Mouse (Mus musculus): Measurements from ENCODE around the gene Atp9a. TPM values are rescaled to one million over a fixed set of nuclear protein-coding genes. Genes with fewer than 3 reads are reported as not detected.

Atp9a gene
- polyA plus RNA-seq, 1 experiment from 2014 or later: 60.4 TPM

DNA sequence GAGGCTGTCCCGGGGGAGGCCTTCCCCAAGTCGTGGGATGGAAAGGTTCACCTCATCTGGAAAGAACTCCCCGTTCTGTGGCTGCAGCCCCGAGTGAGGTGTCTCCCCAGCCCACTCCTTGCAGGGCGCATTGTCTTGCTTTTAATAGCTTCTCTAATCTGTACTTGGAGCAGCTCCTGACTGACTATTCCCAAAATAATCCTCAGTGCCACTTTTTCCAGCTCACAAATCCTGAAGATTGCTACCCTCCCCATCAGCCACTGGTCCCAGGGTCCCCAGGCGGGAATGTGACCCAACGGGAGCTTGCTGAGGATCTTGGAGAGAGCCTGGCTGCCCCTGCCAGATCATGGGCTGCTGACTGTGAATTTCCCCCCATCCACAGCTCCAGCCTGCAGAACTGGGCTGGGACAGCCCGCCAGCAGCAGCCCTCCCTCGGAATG, 134.1 kb downstream of the Atp9a start:
- no peak overlapping the region for H3K4me2 ChIP-seq
- no peak overlapping the region for H3K9ac ChIP-seq
- H3K36me3 ChIP-seq: no peaks in the 10 kb centered on the region
- H3K9me3 ChIP-seq: no peaks in the 10 kb centered on the region
- no peak overlapping the region for H3K4me3 ChIP-seq
- WGBS: 71% methylated on average over 9 of the region's 9 CpGs
- ATAC-seq (ENCODE audit: low FRiP score): no peak
- H3K27ac ChIP-seq: no peak overlapping the region
- peaks cover 24% of the 10 kb centered on the region for H3K4me1 ChIP-seq (replicated peaks)
- H3K27me3 ChIP-seq: peaks cover 42% of the 10 kb centered on the region

DNA sequence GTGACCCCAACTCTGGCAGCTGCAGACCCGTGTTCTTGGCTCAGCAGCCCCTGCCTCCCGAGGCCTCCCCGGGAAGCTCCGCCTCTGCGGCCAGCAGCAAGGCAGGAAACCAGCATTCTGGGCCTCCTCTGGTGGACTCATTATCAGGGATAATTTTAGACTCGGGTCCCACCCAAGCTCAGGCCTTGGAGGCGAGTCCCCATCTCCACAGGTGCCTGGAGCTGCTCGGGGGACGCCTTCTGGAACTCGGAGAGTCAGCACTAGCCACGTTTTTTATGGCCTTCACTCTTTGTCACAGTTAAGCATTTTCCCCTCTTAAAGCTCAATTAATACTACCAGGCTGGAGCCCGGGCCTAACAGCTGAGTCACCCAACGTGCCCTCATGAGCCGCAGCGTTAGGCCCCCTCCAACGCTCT, 137.5 kb downstream of the Atp9a start:
- WGBS: 52% methylated on average over 16 of the region's 16 CpGs
- Histone ChIP-seq H3K4me1 (replicated peaks) (peaks cover 50% of the 10 kb centered on the region), H3K36me3 (no peaks in the 10 kb centered on the region), H3K27ac (no peak overlapping the region), H3K9ac (no peak overlapping the region), H3K9me3 (no peaks in the 10 kb centered on the region), H3K4me3 (no peak overlapping the region), H3K27me3 (peaks cover 61% of the 10 kb centered on the region), H3K4me2 (no peak overlapping the region)
- ATAC-seq (ENCODE audit: low FRiP score): no peak

DNA sequence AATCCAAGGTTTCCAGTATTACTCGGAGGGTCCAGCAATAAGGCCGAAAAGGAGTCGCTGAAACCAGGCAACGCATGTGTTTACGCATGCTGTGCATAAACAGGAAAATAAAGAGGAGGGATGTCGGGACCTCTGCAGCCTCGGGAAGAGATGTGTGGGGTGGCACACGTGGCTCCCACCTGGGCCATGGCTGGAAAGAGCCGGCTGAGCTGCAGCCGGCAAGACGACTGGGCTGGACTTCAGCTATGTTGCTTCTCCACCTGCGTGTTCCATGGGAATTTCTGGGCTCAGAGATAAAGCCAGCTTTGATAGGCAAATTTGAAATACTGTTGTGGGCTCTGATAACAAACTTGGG, 139.8 kb downstream of the Atp9a start:
- Histone ChIP-seq H3K27ac (no peak overlapping the region), H3K9ac (no peak overlapping the region), H3K36me3 (no peaks in the 10 kb centered on the region), H3K4me1 (replicated peaks) (peaks cover 49% of the 10 kb centered on the region), H3K27me3 (peaks cover 78% of the 10 kb centered on the region), H3K4me3 (0 out of 2 replicates have a peak overlapping the region, but pooled peaks have one; percentile 54), H3K4me2 (peak overlapping the region; percentile 86; the same call in 1 of the 2 replicates), H3K9me3 (no peaks in the 10 kb centered on the region)
- no peak for ATAC-seq (ENCODE audit: low FRiP score)
- 24% methylated on average over 12 of the region's 12 CpGs for WGBS

DNA sequence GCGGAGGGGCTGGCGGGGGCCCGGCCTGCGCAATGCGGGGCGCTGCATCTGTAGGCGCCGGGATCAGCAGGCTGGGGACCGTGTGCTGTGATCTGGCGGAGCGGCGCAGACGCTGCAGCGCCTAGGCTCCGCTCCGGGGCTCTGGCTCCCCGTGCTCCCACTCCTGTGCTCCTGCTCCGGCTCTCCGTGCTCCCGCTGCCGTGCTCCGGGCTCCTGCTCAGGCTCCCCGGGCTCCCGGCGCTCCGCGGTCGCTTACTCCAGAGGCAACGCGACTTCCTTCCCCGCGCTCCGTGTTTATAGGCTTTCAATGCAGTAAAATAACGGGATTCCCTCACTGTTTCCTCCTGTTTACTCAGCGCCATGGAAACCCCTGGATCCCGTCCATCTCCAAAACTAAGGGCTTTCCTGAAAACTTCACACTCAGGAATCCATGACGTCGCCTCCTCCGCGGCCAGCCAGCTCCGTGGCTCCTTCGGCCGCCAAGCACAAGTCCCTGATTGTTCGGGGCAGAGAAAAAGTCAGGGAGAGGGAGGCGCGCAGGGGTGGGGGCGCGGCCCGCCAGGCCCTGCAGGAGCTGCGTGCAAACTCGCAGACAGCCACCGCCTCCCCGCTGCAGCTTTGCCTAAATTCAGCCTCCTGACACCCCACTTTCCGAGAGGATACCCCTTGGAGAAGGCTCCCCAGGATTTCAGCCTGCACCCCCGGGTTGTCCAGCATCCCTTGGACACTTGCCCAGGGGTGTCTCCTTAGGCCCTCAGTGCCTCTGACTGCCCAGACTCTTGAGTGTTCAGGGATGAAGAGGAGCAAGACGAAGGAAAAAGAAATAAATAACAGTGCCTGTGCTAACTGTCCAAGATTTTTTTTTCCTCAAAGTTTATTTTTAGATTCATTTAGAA, 140.5 kb downstream of the Atp9a start, which contains the start of gene Nfatc2:
Nfatc2 (minus strand) TSS at position 167 of the 896 bp plus-strand sequence.
- Histone ChIP-seq H3K9ac (peak within 1 kb of the TSS; percentile 75), H3K4me1 (replicated peaks) (peaks cover 49% of the 10 kb centered on the region), H3K36me3 (no peaks in the 10 kb centered on the region), H3K4me3 (peak within 1 kb of the TSS; percentile 54), H3K4me2 (peak within 1 kb of the TSS; percentile 86), H3K27me3 (peaks cover 82% of the 10 kb centered on the region), H3K27ac (peak within 1 kb of the TSS; percentile 77), H3K9me3 (no peaks in the 10 kb centered on the region)
- WGBS: 1% methylated on average over 56 of the region's 56 CpGs
- ATAC-seq (ENCODE audit: low FRiP score): peak; percentile 81

DNA sequence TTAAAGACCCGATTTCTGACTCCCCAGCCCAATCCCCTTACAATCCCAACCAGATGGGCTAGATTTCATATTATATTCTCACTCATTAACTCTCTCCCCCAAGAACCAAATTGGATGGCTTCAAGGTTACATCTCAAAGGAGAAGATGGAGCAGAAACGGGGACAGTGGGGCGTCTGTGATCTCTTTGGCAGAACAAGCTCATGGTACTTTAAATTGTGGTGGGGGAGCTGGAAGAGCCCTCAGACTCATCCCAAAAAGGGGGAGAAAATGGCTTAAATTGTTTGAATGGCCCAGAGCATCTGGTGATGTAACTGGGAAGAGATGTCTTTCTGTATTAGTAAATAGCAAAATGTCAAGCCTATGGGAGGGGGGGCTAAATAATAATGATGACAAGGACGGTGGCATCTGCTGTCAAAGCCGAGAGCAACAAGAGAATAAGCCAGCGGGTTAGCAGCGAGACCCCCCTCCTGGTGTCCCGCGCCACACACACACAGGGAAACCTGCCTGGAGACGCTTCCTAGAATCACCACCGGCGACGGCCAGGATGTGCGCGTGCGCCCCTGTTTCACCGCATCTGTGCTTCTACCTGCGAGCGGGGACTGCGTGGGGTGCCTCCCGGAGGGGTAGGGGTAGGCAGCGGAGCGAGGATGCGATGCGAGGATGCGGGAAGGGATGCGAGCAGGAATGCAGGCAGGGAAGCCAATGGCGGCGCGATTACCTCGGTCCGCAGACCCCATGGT, 141.3 kb downstream of the Atp9a start:
- no peaks in the 10 kb centered on the region for H3K36me3 ChIP-seq
- 1% methylated on average over 32 of the region's 32 CpGs for WGBS
- peaks cover 82% of the 10 kb centered on the region for H3K27me3 ChIP-seq
- ATAC-seq (ENCODE audit: low FRiP score): peak; percentile 78
- H3K9me3 ChIP-seq: no peaks in the 10 kb centered on the region
- peak overlapping the region; percentile 86 for H3K4me2 ChIP-seq
- H3K9ac ChIP-seq: peak overlapping the region; percentile 75
- peak overlapping the region; percentile 77 for H3K27ac ChIP-seq
- H3K4me1 ChIP-seq (replicated peaks): peaks cover 49% of the 10 kb centered on the region
- peak overlapping the region; percentile 54 for H3K4me3 ChIP-seq

DNA sequence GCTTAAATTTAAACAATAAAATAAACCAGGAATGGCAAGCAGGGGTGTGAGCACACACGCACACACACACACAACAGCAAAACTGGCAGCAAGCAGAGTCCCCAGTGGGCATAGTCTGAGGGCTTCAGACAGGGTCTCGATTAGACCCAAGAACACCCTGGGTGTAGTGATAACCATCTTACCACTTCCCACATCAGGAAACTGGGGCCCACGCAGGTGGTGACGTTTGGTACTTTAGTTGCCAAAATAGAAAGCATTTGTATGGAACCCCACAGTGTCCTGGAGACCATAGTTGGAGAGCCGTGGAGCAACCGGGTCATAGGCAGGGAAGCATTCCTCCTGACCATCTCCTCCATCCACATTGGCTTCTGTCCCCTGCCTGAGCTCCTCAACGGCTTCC, 146.5 kb downstream of the Atp9a start:
- no peak overlapping the region for H3K4me2 ChIP-seq

DNA sequence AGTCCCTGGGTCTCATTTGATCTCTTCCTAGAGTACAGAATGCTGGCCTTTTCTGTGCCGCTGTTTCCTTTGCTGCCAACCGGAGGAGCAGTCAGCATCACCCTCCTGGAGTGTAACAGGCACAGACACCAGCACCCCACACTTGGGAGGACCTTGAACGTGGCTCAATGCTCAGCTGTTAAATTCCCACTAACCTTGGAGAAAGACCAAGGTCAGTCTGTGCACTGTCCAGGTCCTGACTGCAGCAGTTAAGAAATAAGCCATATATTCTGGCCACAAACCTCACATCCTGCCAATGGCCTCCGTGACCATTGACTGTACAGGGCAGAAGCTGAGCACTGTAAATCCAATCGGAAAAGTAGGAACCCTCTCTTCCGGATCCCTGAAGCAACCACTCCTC, 148.5 kb downstream of the Atp9a start:
- Histone ChIP-seq H3K4me1 (replicated peaks) (peaks cover 23% of the 10 kb centered on the region), H3K4me2 (no peak overlapping the region), H3K9ac (no peak overlapping the region), H3K9me3 (no peaks in the 10 kb centered on the region), H3K36me3 (no peaks in the 10 kb centered on the region), H3K27ac (no peak overlapping the region), H3K4me3 (no peak overlapping the region), H3K27me3 (peaks cover 58% of the 10 kb centered on the region)
- WGBS: 84% methylated on average over 6 of the region's 6 CpGs
- ATAC-seq (ENCODE audit: low FRiP score): no peak

More for the DNA sequence above, 146.5 kb downstream of the Atp9a start:
- peaks cover 18% of the 10 kb centered on the region for H3K4me1 ChIP-seq (replicated peaks)
- ATAC-seq (ENCODE audit: low FRiP score): no peak
- no peaks in the 10 kb centered on the region for H3K9me3 ChIP-seq
- no peak overlapping the region for H3K9ac ChIP-seq
- H3K27me3 ChIP-seq: peaks cover 55% of the 10 kb centered on the region
- no peak overlapping the region for H3K4me3 ChIP-seq
- H3K27ac ChIP-seq: no peak overlapping the region
- no peaks in the 10 kb centered on the region for H3K36me3 ChIP-seq
- 83% methylated on average over 7 of the region's 7 CpGs for WGBS

DNA sequence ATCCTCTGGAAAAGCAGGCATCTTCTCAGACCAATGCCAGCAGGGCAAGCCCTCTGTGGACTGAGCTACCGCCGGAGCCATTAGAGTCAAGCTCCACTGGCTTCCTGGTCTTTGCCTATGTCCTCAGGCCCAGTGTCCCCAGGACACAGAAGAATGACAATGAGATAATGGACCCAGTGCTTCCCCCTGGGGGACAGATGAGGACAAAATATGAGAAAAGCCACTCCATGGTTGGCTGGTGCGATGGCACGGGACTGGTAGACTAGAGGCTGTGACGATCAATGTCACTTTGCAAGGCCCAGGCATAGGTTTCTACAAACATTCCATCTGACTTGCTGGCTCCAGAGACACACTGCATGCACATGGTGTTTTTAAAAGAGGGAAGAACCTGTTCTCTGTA, 149.2 kb downstream of the Atp9a start:
- no peak for ATAC-seq (ENCODE audit: low FRiP score)
- 82% methylated on average over 5 of the region's 5 CpGs for WGBS
- H3K27me3 ChIP-seq: peaks cover 56% of the 10 kb centered on the region

DNA sequence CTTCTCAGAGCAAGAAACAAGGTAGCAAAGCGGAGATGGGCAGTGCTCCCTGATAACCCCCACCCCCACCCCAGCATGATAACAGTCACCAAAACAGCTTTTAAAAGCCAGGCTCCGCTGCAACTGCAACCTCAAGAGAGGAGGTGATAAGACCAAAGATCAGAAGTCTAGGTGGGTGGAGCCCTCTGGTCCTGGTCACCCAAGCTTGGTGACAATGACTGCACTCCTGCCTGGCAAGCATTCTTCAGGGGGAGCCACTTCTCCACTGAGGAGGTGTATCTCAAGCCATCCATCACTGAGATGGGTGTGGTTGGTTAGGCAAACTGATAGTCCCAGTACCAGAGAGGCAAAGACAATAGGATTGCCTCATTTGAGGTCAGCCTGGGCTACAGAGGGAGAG, 151.1 kb downstream of the Atp9a start:
- Histone ChIP-seq H3K9me3 (no peaks in the 10 kb centered on the region), H3K4me3 (no peak overlapping the region), H3K27ac (no peak overlapping the region), H3K36me3 (no peaks in the 10 kb centered on the region), H3K4me1 (replicated peaks) (peaks cover 30% of the 10 kb centered on the region), H3K4me2 (no peak overlapping the region), H3K9ac (no peak overlapping the region), H3K27me3 (peaks cover 48% of the 10 kb centered on the region)
- ATAC-seq (ENCODE audit: low FRiP score): no peak
- 80% methylated on average over 2 of the region's 2 CpGs for WGBS

More for the DNA sequence above, 149.2 kb downstream of the Atp9a start:
- Histone ChIP-seq H3K4me3 (no peak overlapping the region), H3K9me3 (no peaks in the 10 kb centered on the region), H3K4me1 (replicated peaks) (peaks cover 26% of the 10 kb centered on the region), H3K9ac (no peak overlapping the region), H3K36me3 (no peaks in the 10 kb centered on the region), H3K27ac (no peak overlapping the region), H3K4me2 (no peak overlapping the region)

DNA sequence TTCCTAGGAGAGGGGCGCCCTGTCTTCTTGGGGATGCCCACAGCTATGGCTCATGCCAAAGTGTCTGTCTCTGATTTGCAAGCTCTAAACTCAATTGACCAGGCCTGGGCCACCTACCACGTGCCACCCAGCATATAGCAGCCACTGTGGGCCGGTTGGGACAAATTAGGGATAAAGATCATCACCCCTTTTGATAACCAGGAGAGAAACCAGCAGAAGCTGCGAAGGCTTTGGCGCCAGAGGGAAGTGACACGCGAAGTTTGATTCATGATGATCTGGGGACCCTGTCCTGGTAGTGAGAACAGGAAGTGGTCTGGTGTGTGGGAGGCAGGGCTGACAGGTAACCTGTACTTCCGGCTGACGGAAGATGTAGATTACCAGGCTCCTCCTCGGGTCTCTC, 151.7 kb downstream of the Atp9a start:
- Histone ChIP-seq H3K4me2 (peak overlapping the region; percentile 67), H3K27me3 (peaks cover 46% of the 10 kb centered on the region), H3K9ac (peak overlapping the region; percentile 69), H3K4me3 (peak overlapping the region; percentile 36), H3K27ac (no peak overlapping the region), H3K36me3 (no peaks in the 10 kb centered on the region), H3K9me3 (no peaks in the 10 kb centered on the region), H3K4me1 (replicated peaks) (peaks cover 30% of the 10 kb centered on the region)
- no peak for ATAC-seq (ENCODE audit: low FRiP score)
- WGBS: 44% methylated on average over 10 of the region's 10 CpGs

DNA sequence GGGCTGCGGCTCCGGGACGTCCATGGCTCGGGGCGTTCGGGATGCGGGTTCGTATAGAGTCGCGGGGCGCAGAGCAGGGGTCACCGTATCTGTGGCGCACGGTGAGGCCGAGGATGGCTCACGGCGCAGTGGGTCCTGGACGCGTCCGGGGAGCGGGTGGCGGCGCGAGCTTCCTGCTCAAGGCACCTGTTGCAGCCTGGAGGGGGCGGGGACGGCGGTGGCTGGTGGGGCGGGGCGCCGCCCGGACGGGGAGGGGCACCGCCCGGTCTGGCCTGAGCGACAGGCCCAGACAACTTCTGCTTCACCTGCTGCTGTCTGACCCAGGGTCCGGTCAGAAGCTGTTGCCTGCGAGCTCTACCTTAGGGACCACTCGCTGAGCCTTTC, 152.0 kb downstream of the Atp9a start:
- Histone ChIP-seq H3K27me3 (peaks cover 46% of the 10 kb centered on the region), H3K27ac (no peak overlapping the region), H3K4me3 (peak overlapping the region; percentile 36), H3K4me1 (replicated peaks) (peaks cover 30% of the 10 kb centered on the region), H3K4me2 (peak overlapping the region; percentile 67), H3K36me3 (no peaks in the 10 kb centered on the region), H3K9ac (peak overlapping the region; percentile 69), H3K9me3 (no peaks in the 10 kb centered on the region)
- WGBS: under 1% methylated on average over 31 of the region's 38 CpGs
- ATAC-seq (ENCODE audit: low FRiP score): 0 out of 2 replicates have a peak, but pooled peaks have one; percentile 19
